Mouse (Mus musculus) C2C12 (cell line): Measurements from ENCODE around the gene Slc12a5. TPM values are rescaled to one million over a fixed set of nuclear protein-coding genes. Genes with fewer than 3 reads are reported as not detected.

Source experiments
- H3K27me3 ChIP-seq: one replicate; pipeline ENCODE4 v1.6.1; 2011; ENCODE audit not compliant: control insufficient read depth, insufficient read depth, insufficient read length
- H3K36me3 ChIP-seq: one replicate; pipeline ENCODE4 v1.6.1; 2011; ENCODE audit not compliant: control insufficient read depth, insufficient read depth
- H3K4me3 ChIP-seq: one replicate; pipeline ENCODE4 v1.5.1; 2011; ENCODE audit warnings: mild to moderate bottlenecking, control low read depth; ENCODE audit not compliant: poor library complexity, insufficient read depth, severe bottlenecking
- H3K79me2 ChIP-seq: one replicate; pipeline ENCODE4 v1.6.1; 2011; ENCODE audit not compliant: control insufficient read depth, insufficient read depth
- H3K79me3 ChIP-seq: one replicate; pipeline ENCODE4 v1.6.1; 2011; ENCODE audit warnings: low read depth, control low read depth
- H3ac ChIP-seq: one replicate; pipeline ENCODE3; 2011; ENCODE audit warnings: low read depth; ENCODE audit not compliant: control insufficient read depth, insufficient read length
- CEBPB ChIP-seq: IDR thresholded peaks from one replicate; pipeline ENCODE4 v1.6.1; 2011; ENCODE audit warnings: low read depth, mild to moderate bottlenecking, control low read depth, moderate library complexity
- CTCF ChIP-seq: IDR thresholded peaks from one replicate; pipeline ENCODE4 v1.5.1; 2011; ENCODE audit not compliant: control insufficient read depth, insufficient read depth, insufficient read length
- FOSL1 ChIP-seq: IDR thresholded peaks from one replicate; pipeline ENCODE4 v1.8.0; 2011; ENCODE audit warnings: mild to moderate bottlenecking, low read length; ENCODE audit not compliant: poor library complexity, insufficient read depth, severe bottlenecking
- MAX ChIP-seq: IDR thresholded peaks from one replicate; pipeline ENCODE4 v1.6.1; 2011; ENCODE audit warnings: mild to moderate bottlenecking, control low read depth
- MYOD1 ChIP-seq: IDR thresholded peaks from one replicate; pipeline ENCODE4 v1.6.1; 2011; ENCODE audit warnings: low read depth; ENCODE audit not compliant: control insufficient read depth, insufficient read length
- MYOG ChIP-seq: IDR thresholded peaks from one replicate; pipeline ENCODE4 v1.6.1; 2011; ENCODE audit not compliant: control insufficient read depth, insufficient read length; ENCODE audit errors: extremely low read depth
- USF1 ChIP-seq: IDR thresholded peaks from one replicate; pipeline ENCODE4 v1.6.1; 2011; ENCODE audit warnings: low read depth, mild to moderate bottlenecking, control low read depth, moderate library complexity
- polyA plus RNA-seq: library from polyadenylated mRNA; unstranded; fragments of >200 nt; fragmentation: generic; extraction: Trizol; gene quantifications from one replicate; pipeline ENCODE4 v1.2.1, GENCODE M21; 2012; ENCODE audit warnings: missing spikeins

The Slc12a5 gene
- polyA plus RNA-seq, 1 experiment, result 0.12 TPM

DNA sequence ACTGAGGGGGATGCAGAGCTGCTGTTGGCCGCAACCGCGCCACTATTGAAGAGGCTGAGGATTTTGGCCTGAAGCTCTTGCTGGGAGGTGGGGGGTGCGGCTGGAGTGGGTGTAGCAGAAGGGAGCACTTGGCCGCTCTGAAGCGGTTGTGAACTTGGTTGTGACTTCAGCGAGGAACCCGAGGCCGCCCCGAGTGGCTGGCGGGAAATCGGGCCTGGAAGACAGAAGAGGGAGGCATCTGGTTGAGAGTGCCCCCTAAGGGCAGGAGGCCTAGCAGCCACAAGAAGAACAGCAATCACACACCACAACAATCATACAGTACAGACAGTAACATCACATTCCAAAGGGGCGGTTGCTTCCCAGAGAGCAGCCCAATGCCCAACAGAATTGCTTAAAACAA, 41.4 kb downstream of the Slc12a5 start:
- Histone ChIP-seq H3K79me3 (no peaks in the 10 kb centered on the region), H3ac (no peak overlapping the region), H3K36me3 (peaks cover 78% of the 10 kb centered on the region), H3K79me2 (no peaks in the 10 kb centered on the region), H3K27me3 (no peaks in the 10 kb centered on the region), H3K4me3 (no peak overlapping the region)
- TF ChIP-seq MYOD1, result no peak
- TF ChIP-seq FOSL1, result no peak
- TF ChIP-seq MYOG, result no peak
- TF ChIP-seq CTCF, result no peak

DNA sequence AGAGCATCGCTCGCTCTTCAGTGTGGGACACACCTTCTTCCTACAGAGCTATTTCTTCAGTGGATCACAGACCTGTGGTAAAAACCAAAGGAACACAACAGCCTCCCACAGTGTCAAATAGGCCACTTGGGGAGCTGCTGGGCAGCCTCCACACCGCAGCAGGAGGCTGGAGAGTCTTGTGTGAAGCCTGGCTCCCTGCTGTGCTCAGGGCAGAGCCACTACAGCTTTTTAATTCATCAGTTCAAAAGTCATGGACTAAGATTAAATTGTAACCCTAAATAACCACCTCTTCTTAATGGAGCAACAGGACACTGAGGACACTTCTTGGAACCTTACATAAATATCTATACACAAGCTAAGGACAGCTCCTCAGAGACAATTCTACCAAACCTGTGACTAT, 42.5 kb downstream of the Slc12a5 start:
- H3K36me3 ChIP-seq, result peaks cover 89% of the 10 kb centered on the region
- no peaks in the 10 kb centered on the region for H3K79me3 ChIP-seq
- no peak overlapping the region for H3ac ChIP-seq
- no peaks in the 10 kb centered on the region for H3K79me2 ChIP-seq
- no peak for TF ChIP-seq FOSL1
- no peak for TF ChIP-seq CTCF
- no peak for TF ChIP-seq USF1
- no peak for TF ChIP-seq CEBPB
- no peak for TF ChIP-seq MAX
- no peak for TF ChIP-seq MYOG
- no peak for TF ChIP-seq MYOD1
- no peaks in the 10 kb centered on the region for H3K27me3 ChIP-seq
- no peak overlapping the region for H3K4me3 ChIP-seq

DNA sequence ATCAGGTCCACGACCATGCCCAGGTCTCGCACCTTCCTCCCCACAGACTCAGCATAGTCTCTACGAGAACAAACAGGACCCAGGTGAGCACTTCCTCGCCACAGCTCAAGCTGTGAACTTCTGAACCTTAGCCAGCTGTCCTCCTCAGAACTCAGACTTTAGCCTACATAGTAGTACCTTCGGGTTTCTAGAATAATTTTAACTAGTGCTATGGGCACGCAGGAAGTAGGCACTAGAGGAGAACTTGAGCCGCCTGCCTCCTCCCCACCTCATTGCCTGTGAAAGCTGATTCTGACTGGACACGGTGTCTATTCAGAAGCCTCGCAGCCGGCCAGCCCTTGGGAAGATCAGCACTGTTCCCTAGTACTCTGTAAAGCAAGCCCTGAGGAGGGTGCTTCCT, 43.6 kb downstream of the Slc12a5 start:
- TF ChIP-seq USF1, result no peak
- no peak for TF ChIP-seq MYOD1
- no peak for TF ChIP-seq MAX
- no peak for TF ChIP-seq CEBPB
- TF ChIP-seq FOSL1, result no peak
- no peak for TF ChIP-seq CTCF
- TF ChIP-seq MYOG, result no peak
- Histone ChIP-seq H3K36me3 (peaks cover 99% of the 10 kb centered on the region), H3K79me3 (no peaks in the 10 kb centered on the region), H3K79me2 (no peaks in the 10 kb centered on the region), H3K27me3 (no peaks in the 10 kb centered on the region), H3K4me3 (no peak overlapping the region), H3ac (no peak overlapping the region)

DNA sequence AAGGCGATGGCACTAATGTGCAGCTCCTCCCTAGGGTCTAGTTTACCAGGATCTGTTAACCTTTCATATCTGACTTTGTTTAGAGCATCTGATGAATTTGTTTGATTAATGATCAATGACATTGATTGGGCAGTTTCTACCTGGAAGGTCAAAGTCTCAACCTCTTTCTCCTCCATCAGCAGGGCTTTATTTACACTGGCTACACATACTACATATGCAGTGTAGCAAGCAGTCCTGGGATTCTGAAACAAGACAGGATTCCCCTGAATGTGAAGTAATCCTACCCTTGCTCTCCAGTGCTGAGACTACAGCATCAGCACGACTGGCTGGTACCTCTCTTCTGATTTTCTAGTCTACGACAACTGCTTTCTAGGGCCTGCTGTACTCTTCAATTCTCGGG, 46.2 kb downstream of the Slc12a5 start:
- no peaks in the 10 kb centered on the region for H3K79me2 ChIP-seq

DNA sequence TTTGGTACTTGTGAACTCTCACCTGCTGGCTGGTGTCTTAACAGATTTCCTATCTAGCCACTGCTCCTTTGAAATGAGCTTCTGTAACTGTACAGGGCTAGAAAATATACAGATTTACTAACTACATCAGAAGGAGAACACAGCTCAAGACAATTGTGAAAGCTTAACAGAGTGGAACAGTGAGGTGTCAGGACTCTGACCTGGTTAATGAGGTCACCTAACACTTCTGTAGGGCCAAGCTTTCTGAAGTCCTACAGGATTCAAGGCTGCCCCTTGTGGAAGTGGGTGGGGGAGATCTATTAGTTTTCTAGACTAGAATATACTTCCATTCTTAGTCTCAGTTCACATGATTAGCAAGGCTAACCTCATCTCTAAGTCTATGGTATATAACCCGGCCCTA, 47.4 kb downstream of the Slc12a5 start:
- Histone ChIP-seq H3K79me2 (peaks cover 6% of the 10 kb centered on the region), H3K79me3 (peaks cover 2% of the 10 kb centered on the region), H3K4me3 (no peak overlapping the region), H3K36me3 (peaks cover 99% of the 10 kb centered on the region), H3K27me3 (no peaks in the 10 kb centered on the region), H3ac (no peak overlapping the region)
- TF ChIP-seq MYOG (no peak), CEBPB (no peak), MYOD1 (no peak), FOSL1 (no peak)

More for the DNA sequence above, 46.2 kb downstream of the Slc12a5 start:
- no peak for TF ChIP-seq FOSL1
- TF ChIP-seq USF1, result no peak
- no peak for TF ChIP-seq CTCF
- no peaks in the 10 kb centered on the region for H3K27me3 ChIP-seq
- H3K4me3 ChIP-seq, result no peak overlapping the region
- no peak overlapping the region for H3ac ChIP-seq
- peaks cover 100% of the 10 kb centered on the region for H3K36me3 ChIP-seq
- H3K79me3 ChIP-seq, result no peaks in the 10 kb centered on the region

DNA sequence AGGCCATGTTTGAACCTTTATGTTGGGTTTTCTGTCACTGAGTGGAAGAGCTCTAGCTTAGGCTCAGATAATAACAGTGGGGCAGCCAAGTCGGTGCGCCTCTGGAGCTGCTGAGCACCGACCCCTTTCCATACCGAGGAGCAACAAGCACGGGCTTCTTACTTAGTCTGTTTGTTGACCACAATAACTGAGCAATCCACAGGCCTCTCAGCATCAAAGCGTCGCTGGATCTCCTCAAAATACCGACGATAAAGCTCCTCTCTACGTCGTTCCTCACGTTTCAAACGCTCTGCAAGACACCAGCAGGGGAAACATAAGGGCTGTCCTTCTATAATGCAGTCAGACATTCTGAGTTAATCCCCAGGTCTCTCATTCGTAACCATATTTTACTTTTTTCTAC, 48.6 kb downstream of the Slc12a5 start:
- Histone ChIP-seq H3K79me3 (peaks cover 12% of the 10 kb centered on the region), H3ac (no peak overlapping the region), H3K27me3 (no peaks in the 10 kb centered on the region), H3K79me2 (peaks cover 17% of the 10 kb centered on the region), H3K4me3 (no peak overlapping the region), H3K36me3 (peaks cover 89% of the 10 kb centered on the region)
- no peak for TF ChIP-seq MYOG
- TF ChIP-seq USF1, result no peak
- TF ChIP-seq MAX, result no peak
- no peak for TF ChIP-seq CTCF
- no peak for TF ChIP-seq CEBPB
- no peak for TF ChIP-seq MYOD1
- no peak for TF ChIP-seq FOSL1
